Mouse (Mus musculus) liver, embryonic 11.5 days (tissue): ENCODE data around the gene BC016579. TPM values are rescaled to one million over a fixed set of nuclear protein-coding genes. Genes with fewer than 3 reads are reported as not detected.

Source experiments
- ATAC-seq: fragments of 200-750 bp; cut with Nextera tagmentation; replicated peaks from 2 replicates; pipeline ENCODE4 v1.8.0; 2017; ENCODE audit warnings: moderate number of reproducible peaks, mild to moderate bottlenecking, moderate TSS enrichment, moderate library complexity; ENCODE audit not compliant: low FRiP score
- DNase-seq: peaks from one replicate; pipeline ENCODE4 v3.0.0-alpha.2; 2017; ENCODE audit warnings: low spot score
- H3K27ac ChIP-seq: fragments of 300-500 bp; sonication (generic); 2 replicates; pipeline ENCODE4 v1.5.1; 2014; ENCODE audit warnings: mild to moderate bottlenecking, low read depth, low read length, control low read depth
- H3K27me3 ChIP-seq: fragments of 300-500 bp; sonication (generic); replicated peaks from 2 replicates; pipeline ENCODE4 v1.6.1; 2014; ENCODE audit warnings: low read length, mixed read lengths; ENCODE audit not compliant: control insufficient read depth, insufficient read depth
- H3K36me3 ChIP-seq: fragments of 300-500 bp; sonication (generic); 2 replicates; pipeline ENCODE4 v1.6.1; 2014; ENCODE audit warnings: mild to moderate bottlenecking, low read length, moderate library complexity, mixed read lengths; ENCODE audit not compliant: control insufficient read depth, insufficient read depth
- H3K4me1 ChIP-seq: fragments of 300-500 bp; sonication (generic); replicated peaks from 2 replicates; pipeline ENCODE4 v1.6.1; 2014; ENCODE audit warnings: low read length, mixed read lengths; ENCODE audit not compliant: control insufficient read depth, insufficient read depth
- H3K4me2 ChIP-seq: fragments of 300-500 bp; sonication (generic); 2 replicates; pipeline ENCODE4 v1.6.1; 2014; ENCODE audit warnings: mild to moderate bottlenecking, control low read depth, moderate library complexity
- H3K4me3 ChIP-seq: fragments of 300-500 bp; sonication (generic); 2 replicates; pipeline ENCODE4 v1.5.1; 2014; ENCODE audit warnings: low read depth, low read length, control low read depth
- H3K9ac ChIP-seq: fragments of 300-500 bp; sonication (generic); 2 replicates; pipeline ENCODE4 v1.6.1; 2014; ENCODE audit warnings: low read depth, low read length, control low read depth
- H3K9me3 ChIP-seq: fragments of 300-500 bp; sonication (generic); 2 replicates; pipeline ENCODE4 v1.6.1; 2016; ENCODE audit warnings: low read length, inconsistent platforms, mixed read lengths; ENCODE audit not compliant: control insufficient read depth
- WGBS: fragments of 180-500 bp; shearing (Covaris S2); extraction: QIAGEN DNeasy Blood & Tissue Kit; methylation state at CpG from one replicate; pipeline ENCODE4 v1.1.7; 2014; 5-methylcytosine and 5-hydroxymethylcytosine counted together
- polyA plus RNA-seq: library from polyadenylated mRNA; unstranded; fragments of >200 nt; fragmentation: Nextera tagmentation; extraction: Ambion mirVana; gene quantifications from 2 replicates; pipeline ENCODE4 v1.2.1, GENCODE M21; 2014

Gene BC016579
- 0.34 and 0.90 TPM in 2 replicates for polyA plus RNA-seq

GRCm38 (mm10) chr16:45653934-45654332, at the start of gene BC016579:
BC016579 (minus strand) TSS chr16:45654068.
- 11% methylated on average over 20 of the region's 20 CpGs for WGBS
- H3K4me1 ChIP-seq, result peaks cover 11% of the 10 kb centered on the region
- H3K9me3 ChIP-seq, result no peaks in the 10 kb centered on the region
- no peak within 1 kb of the TSS for H3K27ac ChIP-seq
- peak within 1 kb of the TSS; percentile 4; the same call in 1 of the 2 replicates for H3K9ac ChIP-seq
- H3K27me3 ChIP-seq, result no peaks in the 10 kb centered on the region
- H3K36me3 ChIP-seq, result no peaks in the 10 kb centered on the region
- H3K4me3 ChIP-seq, result peak within 1 kb of the TSS; percentile 41
- ATAC-seq (peak; percentile 63), DNase-seq (no peak)
- peak within 1 kb of the TSS; percentile 81 for H3K4me2 ChIP-seq

GRCm38 (mm10) chr16:45699301-45699700, 45.4 kb upstream of the BC016579 start:
- Histone ChIP-seq H3K9ac (no peak overlapping the region), H3K36me3 (no peaks in the 10 kb centered on the region), H3K27me3 (no peaks in the 10 kb centered on the region), H3K4me1 (no peaks in the 10 kb centered on the region), H3K4me3 (no peak overlapping the region), H3K9me3 (no peaks in the 10 kb centered on the region), H3K4me2 (no peak overlapping the region), H3K27ac (no peak overlapping the region)
- DNase-seq (no peak), ATAC-seq (no peak)
- 64% methylated on average over 5 of the region's 5 CpGs for WGBS

DNA sequence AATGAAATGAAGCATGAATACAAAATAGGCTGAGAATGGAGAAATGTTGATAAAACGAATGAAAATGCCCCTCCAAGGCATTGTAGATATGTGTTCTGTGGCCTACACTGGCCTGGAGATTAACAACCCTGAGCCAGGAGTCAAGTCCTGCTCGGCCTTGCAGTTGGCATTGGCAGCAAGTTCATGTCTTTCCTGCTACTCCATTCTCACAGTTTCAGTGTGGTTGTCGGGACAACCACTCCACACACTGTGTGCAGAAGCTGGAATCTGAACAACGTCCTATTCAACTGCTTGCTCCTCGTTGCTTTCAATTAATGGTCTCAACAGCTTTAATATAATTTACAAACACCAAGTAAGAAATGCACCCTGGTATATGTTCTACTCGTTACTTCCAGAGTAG, 44.1 kb upstream of the BC016579 start:
- WGBS, result 73% methylated on average over 6 of the region's 6 CpGs
- Histone ChIP-seq H3K4me2 (no peak overlapping the region), H3K27me3 (no peaks in the 10 kb centered on the region), H3K36me3 (no peaks in the 10 kb centered on the region), H3K27ac (no peak overlapping the region), H3K4me1 (no peaks in the 10 kb centered on the region), H3K9ac (no peak overlapping the region), H3K4me3 (no peak overlapping the region), H3K9me3 (no peaks in the 10 kb centered on the region)
- ATAC-seq (no peak), DNase-seq (no peak)

DNA sequence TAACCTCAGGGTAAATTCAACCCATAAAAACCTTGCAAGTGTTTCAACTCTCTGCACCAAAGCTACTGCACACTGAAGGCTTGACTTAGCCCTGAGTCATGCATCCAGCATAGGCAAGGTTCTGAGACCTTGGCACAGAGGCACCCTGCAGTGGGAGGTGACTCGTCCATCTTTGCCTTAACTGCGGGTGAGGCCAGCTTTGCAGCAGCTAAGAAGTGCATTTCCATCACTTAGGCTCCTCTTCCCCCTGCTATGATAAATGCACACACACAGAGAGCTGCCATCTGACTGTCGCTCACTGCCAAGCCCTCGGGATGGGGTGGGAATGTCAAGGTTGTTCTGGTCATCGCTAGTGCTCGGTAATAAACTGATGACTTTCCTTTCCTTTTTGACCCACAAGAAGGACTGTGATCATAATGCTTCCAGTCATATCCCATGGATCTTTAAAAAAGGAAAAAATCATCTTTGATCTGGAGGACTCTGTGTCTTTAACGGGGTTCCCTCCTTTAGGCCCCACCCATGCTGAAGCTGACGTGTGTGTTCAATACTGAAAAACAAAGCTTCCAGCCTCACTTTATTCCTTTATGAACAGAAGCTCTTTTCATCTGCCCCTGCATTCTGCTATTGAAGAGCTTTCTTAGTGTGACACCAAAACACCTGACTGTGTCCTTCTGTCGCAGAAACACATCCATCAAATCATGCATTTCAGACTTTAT, 41.7 kb upstream of the BC016579 start:
- H3K4me1 ChIP-seq, result no peaks in the 10 kb centered on the region
- H3K9ac ChIP-seq, result no peak overlapping the region
- H3K4me2 ChIP-seq, result no peak overlapping the region
- DNase-seq (no peak), ATAC-seq (no peak)
- H3K27ac ChIP-seq, result no peak overlapping the region
- no peaks in the 10 kb centered on the region for H3K9me3 ChIP-seq
- H3K27me3 ChIP-seq, result no peaks in the 10 kb centered on the region
- WGBS, result 80% methylated on average over 9 of the region's 9 CpGs
- H3K4me3 ChIP-seq, result no peak overlapping the region
- no peaks in the 10 kb centered on the region for H3K36me3 ChIP-seq

GRCm38 (mm10) chr16:45693558-45693957, 39.7 kb upstream of the BC016579 start, which contains the start of gene Tmprss7:
Tmprss7 (minus strand) TSS chr16:45693658.
- no peaks in the 10 kb centered on the region for H3K4me1 ChIP-seq
- no peaks in the 10 kb centered on the region for H3K27me3 ChIP-seq
- WGBS, result 72% methylated on average over 10 of the region's 10 CpGs
- no peak within 1 kb of the TSS for H3K4me2 ChIP-seq
- H3K36me3 ChIP-seq, result no peaks in the 10 kb centered on the region
- no peak within 1 kb of the TSS for H3K27ac ChIP-seq
- no peak for DNase-seq
- no peaks in the 10 kb centered on the region for H3K9me3 ChIP-seq
- no peak within 1 kb of the TSS for H3K9ac ChIP-seq
- no peak within 1 kb of the TSS for H3K4me3 ChIP-seq
- ATAC-seq, result no peak

DNA sequence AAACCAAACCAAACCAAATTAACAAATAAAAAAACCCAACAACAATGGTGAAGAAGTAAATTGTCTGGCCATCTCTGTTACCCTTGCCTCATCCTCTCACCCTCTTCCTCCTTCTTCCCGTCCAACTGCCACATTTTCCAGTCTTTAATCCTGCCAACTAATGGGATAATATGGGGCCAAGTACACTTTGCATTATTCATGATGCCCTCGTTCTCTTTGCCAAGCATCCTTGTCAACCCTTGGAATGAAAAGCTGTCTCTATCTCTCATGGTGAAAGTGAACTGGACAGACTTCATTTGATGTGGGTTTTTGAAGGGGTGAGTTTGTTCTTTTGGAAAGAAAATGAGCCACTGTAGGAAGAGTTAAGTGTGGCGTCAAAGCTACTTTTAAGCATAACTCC, 39.0 kb upstream of the BC016579 start:
- H3K9me3 ChIP-seq, result no peaks in the 10 kb centered on the region
- no peak overlapping the region for H3K9ac ChIP-seq
- H3K27ac ChIP-seq, result no peak overlapping the region
- no peak overlapping the region for H3K4me3 ChIP-seq
- 80% methylated on average over 3 of the region's 3 CpGs for WGBS
- ATAC-seq (no peak), DNase-seq (no peak)
- H3K36me3 ChIP-seq, result no peaks in the 10 kb centered on the region
- H3K4me1 ChIP-seq, result no peaks in the 10 kb centered on the region
- H3K27me3 ChIP-seq, result no peaks in the 10 kb centered on the region
- no peak overlapping the region for H3K4me2 ChIP-seq

DNA sequence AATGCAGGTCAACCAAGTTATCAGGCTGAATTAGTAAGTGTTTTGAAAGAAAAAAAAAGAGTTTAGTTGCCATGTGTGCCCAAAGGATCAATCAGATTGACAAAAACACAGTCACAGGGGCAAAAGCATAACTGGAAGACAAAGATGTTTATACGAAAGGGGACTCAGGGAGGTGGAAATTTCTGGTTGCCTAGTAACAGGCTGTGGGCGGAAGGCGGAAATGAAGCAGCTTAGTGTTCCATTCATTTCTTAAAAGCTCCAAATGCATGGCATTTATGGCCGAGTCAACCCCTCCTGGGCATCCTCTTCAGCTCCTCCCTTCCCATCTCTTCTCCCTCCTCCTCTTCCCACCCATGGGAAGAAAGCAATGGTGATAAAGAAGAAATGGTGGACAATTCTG, 36.3 kb upstream of the BC016579 start:
- H3K9me3 ChIP-seq, result no peaks in the 10 kb centered on the region
- 55% methylated on average over 4 of the region's 4 CpGs for WGBS
- H3K27me3 ChIP-seq, result no peaks in the 10 kb centered on the region
- H3K36me3 ChIP-seq, result no peaks in the 10 kb centered on the region
- H3K4me2 ChIP-seq, result no peak overlapping the region
- DNase-seq, result no peak
- no peak for ATAC-seq
- no peak overlapping the region for H3K27ac ChIP-seq
- no peak overlapping the region for H3K9ac ChIP-seq
- no peak overlapping the region for H3K4me3 ChIP-seq
- no peaks in the 10 kb centered on the region for H3K4me1 ChIP-seq

DNA sequence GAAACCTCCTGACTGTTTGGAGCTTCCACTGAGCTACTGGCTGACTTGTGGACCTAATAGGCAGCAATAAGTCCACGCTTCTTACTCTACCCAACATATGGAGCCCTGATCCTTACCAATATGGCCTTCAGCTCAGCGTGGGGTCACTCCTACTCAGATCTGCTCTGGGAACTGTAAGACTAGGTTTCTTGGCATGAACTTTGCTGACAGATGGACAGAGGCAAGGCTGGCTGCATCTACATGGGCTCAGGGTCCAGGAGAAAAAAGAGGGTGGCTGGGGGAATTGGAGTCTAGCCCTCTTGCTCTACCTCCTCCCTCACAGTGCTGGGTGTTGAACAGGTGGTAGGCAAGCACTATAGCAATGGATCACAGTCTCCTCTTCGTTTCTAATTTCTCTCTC, 33.0 kb upstream of the BC016579 start:
- 72% methylated on average over 3 of the region's 3 CpGs for WGBS
- H3K9me3 ChIP-seq, result no peaks in the 10 kb centered on the region
- no peaks in the 10 kb centered on the region for H3K4me1 ChIP-seq
- no peaks in the 10 kb centered on the region for H3K27me3 ChIP-seq
- H3K27ac ChIP-seq, result no peak overlapping the region
- DNase-seq (no peak), ATAC-seq (no peak)
- no peak overlapping the region for H3K9ac ChIP-seq
- H3K36me3 ChIP-seq, result no peaks in the 10 kb centered on the region
- no peak overlapping the region for H3K4me2 ChIP-seq
- no peak overlapping the region for H3K4me3 ChIP-seq

GRCm38 (mm10) chr16:45685295-45685694, 31.4 kb upstream of the BC016579 start:
- 68% methylated on average over 3 of the region's 3 CpGs for WGBS
- ATAC-seq (no peak), DNase-seq (no peak)
- Histone ChIP-seq H3K9ac (no peak overlapping the region), H3K4me1 (no peaks in the 10 kb centered on the region), H3K36me3 (no peaks in the 10 kb centered on the region), H3K27ac (no peak overlapping the region), H3K27me3 (no peaks in the 10 kb centered on the region), H3K4me3 (no peak overlapping the region), H3K4me2 (no peak overlapping the region), H3K9me3 (no peaks in the 10 kb centered on the region)
